Comparison of ENCODE assay signal across 10 mouse cellular contexts in genomic region chr4:138368498-138369260, GRCm38 (mm10). TPM values are rescaled to one million over a fixed set of nuclear protein-coding genes. Genes with fewer than 3 reads are reported as not detected.
A peak's percentile ranks its signal among the peaks of the same experiment; 100 is the strongest.
DNase-seq lines count a peak whose midpoint lies in the region; ATAC-seq and TF ChIP-seq lines count a peak whose summit lies in the region.
"Had no signal": no experiment of that assay in that cellular context is flagged by ENCODE, and none has a peak within 500 bp of the region (broad histone marks: within the 10 kb centered on the region; RNA-seq: fewer than 3 reads in every experiment).

No protein-coding gene starts in this region.

- TF ChIP-seq CTCF in kidney, postnatal 0 days (IDR thresholded peaks at IDR 0.05; ENCODE audit: low read depth), result no peak

- DNase-seq in kidney, postnatal 0 days (ENCODE audit: low spot score), result peak; percentile 41
- no peak for DNase-seq in kidney, postnatal 25 days
- no peak for DNase-seq in liver, embryonic 13.5 days
- DNase-seq in adrenal gland, postnatal 10 days, result no peak
- DNase-seq in cerebellum, adult 8-10 months, result no peak
- no peak for DNase-seq in urinary bladder, postnatal 14 days (ENCODE audit: low spot score)

- H3K4me3 ChIP-seq in kidney, postnatal 0 days (replicated peaks; ENCODE audit: low read depth, low read length), result no peak overlapping the region
- H3K4me3 ChIP-seq in heart, embryonic 12.5 days, result 0 out of 2 replicates have a peak overlapping the region, but pooled peaks have one; percentile 44
- H3K4me3 ChIP-seq in liver, embryonic 13.5 days (replicated peaks), result no peak overlapping the region; the same call in 1 of the 2 replicates

- peak overlapping the region; percentile 61 for H3K4me2 ChIP-seq in kidney, postnatal 0 days (ENCODE audit: low read length)
- peak overlapping the region; percentile 79 for H3K4me2 ChIP-seq in heart, embryonic 12.5 days
- H3K4me2 ChIP-seq in liver, embryonic 13.5 days, result peak overlapping the region; percentile 70

- H3K27me3 ChIP-seq in kidney, postnatal 0 days (ENCODE audit: insufficient read depth, low read length), result no peaks in the 10 kb centered on the region
- H3K27me3 ChIP-seq in heart, embryonic 12.5 days (replicated peaks), result peaks cover 18% of the 10 kb centered on the region
- peaks cover 14% of the 10 kb centered on the region for H3K27me3 ChIP-seq in liver, embryonic 13.5 days

- WGBS in kidney, postnatal 0 days, result 66% methylated on average over 12 of the region's 12 CpGs
- 63% methylated on average over 12 of the region's 12 CpGs for WGBS in heart, embryonic 12.5 days
- 33% methylated on average over 12 of the region's 12 CpGs for WGBS in liver, embryonic 13.5 days (ENCODE audit: insufficient replicate concordance)

- no peaks in the 10 kb centered on the region for H3K4me1 ChIP-seq in kidney, postnatal 0 days (replicated peaks; ENCODE audit: insufficient read depth, low read length)
- peaks cover 18% of the 10 kb centered on the region for H3K4me1 ChIP-seq in heart, embryonic 12.5 days (replicated peaks)
- peaks cover 23% of the 10 kb centered on the region for H3K4me1 ChIP-seq in liver, embryonic 13.5 days (replicated peaks)

- ATAC-seq in kidney, postnatal 0 days (replicated peaks; ENCODE audit: low FRiP score, low read depth), result no peak
- peak; percentile 14; the same call in 1 of the 2 replicates for ATAC-seq in common myeloid progenitor, adult 5-6 weeks (replicated peaks; ENCODE audit: low read depth, poor library complexity, severe bottlenecking)
- no peak for ATAC-seq in heart, embryonic 12.5 days (ENCODE audit: insufficient number of reproducible peaks, low FRiP score)
- no peak for ATAC-seq in liver, embryonic 13.5 days (ENCODE audit: low read depth)

- H3K27ac ChIP-seq in kidney, postnatal 0 days, result peak overlapping the region; percentile 38; the same call in 1 of the 2 replicates
- no peak overlapping the region; the same call in 1 of the 2 replicates for H3K27ac ChIP-seq in heart, embryonic 12.5 days (ENCODE audit: poor library complexity, severe bottlenecking)
- no peak overlapping the region for H3K27ac ChIP-seq in liver, embryonic 13.5 days
- H3K27ac ChIP-seq: hindbrain, embryonic 15.5 days; neural tube, embryonic 13.5 days had no signal

- H3K9me3 ChIP-seq in kidney, postnatal 0 days (replicated peaks; ENCODE audit: low read length), result no peaks in the 10 kb centered on the region
- no peaks in the 10 kb centered on the region for H3K9me3 ChIP-seq in heart, embryonic 12.5 days (replicated peaks)
- no peaks in the 10 kb centered on the region for H3K9me3 ChIP-seq in liver, embryonic 13.5 days (replicated peaks)
- H3K9me3 ChIP-seq: hindbrain, embryonic 15.5 days; neural tube, embryonic 13.5 days had no signal

- no peak overlapping the region for H3K9ac ChIP-seq in kidney, postnatal 0 days (ENCODE audit: low read depth, low read length)
- H3K9ac ChIP-seq in heart, embryonic 12.5 days, result no peak overlapping the region
- H3K9ac ChIP-seq in liver, embryonic 13.5 days, result no peak overlapping the region

- no peaks in the 10 kb centered on the region for H3K36me3 ChIP-seq in kidney, postnatal 0 days (ENCODE audit: insufficient read depth, low read length)
- no peaks in the 10 kb centered on the region for H3K36me3 ChIP-seq in heart, embryonic 12.5 days
- H3K36me3 ChIP-seq in liver, embryonic 13.5 days, result no peaks in the 10 kb centered on the region
- H3K36me3 ChIP-seq: hindbrain, embryonic 15.5 days; neural tube, embryonic 13.5 days had no signal

RNA-seq across cellular contexts. Expression of gene Cda, which starts 0.9 kb away (rescaled TPM):
- polyA plus RNA-seq in kidney, postnatal 0 days (2015; fragmentation: Nextera tagmentation; extraction: Ambion mirVana), result 48.1 and 49.5 TPM in 2 replicates
- total RNA-seq in common myeloid progenitor, adult 5-6 weeks (2017), result not detected in 2 replicates
- 9.3 and 10.9 TPM in 2 replicates for polyA plus RNA-seq in heart, embryonic 12.5 days (2016; fragmentation: Nextera tagmentation; extraction: Ambion mirVana)
- polyA plus RNA-seq in liver, embryonic 13.5 days (2015; fragmentation: Nextera tagmentation; extraction: Ambion mirVana), result 4.7 and 5.2 TPM in 2 replicates
- total RNA-seq in adrenal gland, postnatal 10 days (2021), result 10 to 100 TPM; 12.3 to 13.4 TPM

RNA-seq across cellular contexts. Expression of gene Fam43b, which starts 27.6 kb away (rescaled TPM):
- 0.12 and 0.15 TPM in 2 replicates for polyA plus RNA-seq in kidney, postnatal 0 days (2015; fragmentation: Nextera tagmentation; extraction: Ambion mirVana)
- not detected in 2 replicates for total RNA-seq in common myeloid progenitor, adult 5-6 weeks (2017)
- polyA plus RNA-seq in heart, embryonic 12.5 days (2016; fragmentation: Nextera tagmentation; extraction: Ambion mirVana), result 0.06 TPM in 1 of 2 replicates, not detected in the other
- not detected in 2 replicates for polyA plus RNA-seq in liver, embryonic 13.5 days (2015; fragmentation: Nextera tagmentation; extraction: Ambion mirVana)
- 1 to 10 TPM; 1.8 to 2.0 TPM for total RNA-seq in adrenal gland, postnatal 10 days (2021)

RNA-seq across cellular contexts. Expression of gene Pink1, which starts 42.6 kb away (rescaled TPM):
- 96.1 and 139 TPM in 2 replicates for polyA plus RNA-seq in kidney, postnatal 0 days (2015; fragmentation: Nextera tagmentation; extraction: Ambion mirVana)
- total RNA-seq in common myeloid progenitor, adult 5-6 weeks (2017), result 33.8 and 51.5 TPM in 2 replicates
- polyA plus RNA-seq in heart, embryonic 12.5 days (2016; fragmentation: Nextera tagmentation; extraction: Ambion mirVana), result 72.6 and 78.6 TPM in 2 replicates
- polyA plus RNA-seq in liver, embryonic 13.5 days (2015; fragmentation: Nextera tagmentation; extraction: Ambion mirVana), result 25.7 and 26.7 TPM in 2 replicates
- 100 to 1,000 TPM; 171 to 188 TPM for total RNA-seq in adrenal gland, postnatal 10 days (2021)
